In the genomic region with DNA sequence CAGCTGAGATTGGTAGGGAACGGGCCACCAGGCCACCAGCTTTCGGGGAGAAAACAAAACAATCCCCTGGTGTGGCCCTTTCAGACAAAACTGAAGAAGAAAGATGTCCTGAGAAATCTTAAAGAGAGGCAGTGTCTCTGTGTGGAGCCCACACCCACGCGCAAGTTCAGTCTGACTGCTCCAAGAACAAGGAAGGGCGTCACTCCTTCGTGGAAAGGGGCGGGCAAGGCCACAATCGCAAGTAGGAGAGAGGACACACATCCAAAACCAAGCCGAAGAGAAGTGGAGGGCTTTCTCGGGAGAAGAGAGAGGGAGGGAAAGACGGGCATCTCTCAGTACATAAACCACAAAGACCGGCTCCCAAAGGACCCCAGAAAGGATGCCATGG, we compare ENCODE assay signal across 8 mouse cellular contexts. TPM values are rescaled to one million over a fixed set of nuclear protein-coding genes. Genes with fewer than 3 reads are reported as not detected.
A peak's percentile ranks its signal among the peaks of the same experiment; 100 is the strongest.
DNase-seq lines count a peak whose midpoint lies in the region; ATAC-seq lines count a peak whose summit lies in the region.

No protein-coding gene starts in this region.

- H3K4me3 ChIP-seq in forebrain, embryonic 16.5 days (replicated peaks; ENCODE audit: low read length), result peak overlapping the region; percentile 55
- H3K4me3 ChIP-seq in intestine, embryonic 15.5 days (replicated peaks), result peak overlapping the region; percentile 47
- peak overlapping the region; percentile 51 for H3K4me3 ChIP-seq in midbrain, embryonic 11.5 days (ENCODE audit: low read depth, low read length)

- H3K9me3 ChIP-seq in forebrain, embryonic 16.5 days (ENCODE audit: control insufficient read depth, low read length), result no peaks in the 10 kb centered on the region
- H3K9me3 ChIP-seq in intestine, embryonic 15.5 days, result no peaks in the 10 kb centered on the region
- H3K9me3 ChIP-seq in midbrain, embryonic 11.5 days (ENCODE audit: control insufficient read depth, low read length), result no peaks in the 10 kb centered on the region

- H3K36me3 ChIP-seq in forebrain, embryonic 16.5 days (ENCODE audit: control insufficient read depth, insufficient read depth), result no peaks in the 10 kb centered on the region
- no peaks in the 10 kb centered on the region for H3K36me3 ChIP-seq in intestine, embryonic 15.5 days
- no peaks in the 10 kb centered on the region for H3K36me3 ChIP-seq in midbrain, embryonic 11.5 days (ENCODE audit: control insufficient read depth, insufficient read depth, low read length)

- no peak for ATAC-seq in forebrain, embryonic 16.5 days
- ATAC-seq in intestine, embryonic 15.5 days, result no peak
- no peak for ATAC-seq in midbrain, embryonic 11.5 days (ENCODE audit: low FRiP score)
- ATAC-seq in CD4-positive, CD25-positive, alpha-beta regulatory T cell, adult 4 months, result no peak

- peak overlapping the region; percentile 65 for H3K4me2 ChIP-seq in forebrain, embryonic 16.5 days (ENCODE audit: low read length)
- peak overlapping the region; percentile 89 for H3K4me2 ChIP-seq in intestine, embryonic 15.5 days (replicated peaks)
- peak overlapping the region; percentile 98 for H3K4me2 ChIP-seq in midbrain, embryonic 11.5 days

- DNase-seq in ovary, postnatal 14 days (ENCODE audit: low spot score), result peak; percentile 37
- no peak for DNase-seq in ovary, postnatal 10 days (ENCODE audit: low spot score)
- no peak for DNase-seq in midbrain, embryonic 11.5 days (ENCODE audit: low spot score, missing footprints)
- no peak for DNase-seq in thymus, postnatal 14 days
- DNase-seq in c-Kit-positive CD71-positive TER-119-positive erythroid progenitor cells, embryonic 14.5 days (ENCODE audit: low spot score), result no peak

- H3K4me1 ChIP-seq in forebrain, embryonic 16.5 days (replicated peaks; ENCODE audit: control insufficient read depth, insufficient read depth, low read length), result peaks cover 47% of the 10 kb centered on the region
- peaks cover 46% of the 10 kb centered on the region for H3K4me1 ChIP-seq in intestine, embryonic 15.5 days (replicated peaks)
- H3K4me1 ChIP-seq in midbrain, embryonic 11.5 days (ENCODE audit: control insufficient read depth, insufficient read depth, low read length), result peaks cover 32% of the 10 kb centered on the region

- H3K27me3 ChIP-seq in forebrain, embryonic 16.5 days (replicated peaks; ENCODE audit: control insufficient read depth, insufficient read depth, low read length), result no peaks in the 10 kb centered on the region
- H3K27me3 ChIP-seq in intestine, embryonic 15.5 days (replicated peaks), result no peaks in the 10 kb centered on the region
- peaks cover 10% of the 10 kb centered on the region; the same call in 1 of the 2 replicates for H3K27me3 ChIP-seq in midbrain, embryonic 11.5 days (ENCODE audit: control insufficient read depth, insufficient read depth, low read length)

- no peak overlapping the region for H3K27ac ChIP-seq in forebrain, embryonic 16.5 days (ENCODE audit: low read length)
- H3K27ac ChIP-seq in intestine, embryonic 15.5 days, result peak overlapping the region; percentile 95
- no peak overlapping the region for H3K27ac ChIP-seq in midbrain, embryonic 11.5 days (ENCODE audit: low read depth, low read length)

- H3K9ac ChIP-seq in forebrain, embryonic 16.5 days (replicated peaks; ENCODE audit: low read depth, low read length), result no peak overlapping the region
- H3K9ac ChIP-seq in intestine, embryonic 15.5 days, result peak overlapping the region; percentile 65
- H3K9ac ChIP-seq in midbrain, embryonic 11.5 days (ENCODE audit: low read length), result peak overlapping the region; percentile 80

- 22% methylated on average over 12 of the region's 12 CpGs for WGBS in forebrain, embryonic 16.5 days
- WGBS in intestine, embryonic 15.5 days, result 22% methylated on average over 12 of the region's 12 CpGs
- 23% methylated on average over 12 of the region's 12 CpGs for WGBS in midbrain, embryonic 11.5 days

RNA-seq across cellular contexts. Expression of a gene that starts 27.7 kb away (rescaled TPM):
- 10.0 and 10.5 TPM in 2 replicates for polyA plus RNA-seq in forebrain, embryonic 16.5 days (2015; fragmentation: Nextera tagmentation; extraction: Ambion mirVana)
- polyA plus RNA-seq in intestine, embryonic 15.5 days (2015; fragmentation: Nextera tagmentation; extraction: Ambion mirVana), result 17.0 and 17.2 TPM in 2 replicates
- 15.9 and 17.8 TPM in 2 replicates for polyA plus RNA-seq in midbrain, embryonic 11.5 days (2014; fragmentation: Nextera tagmentation; extraction: Ambion mirVana)
- 1 to 10 TPM; 2.7 to 6.1 TPM for polyA plus RNA-seq in CD4-positive, CD25-positive, alpha-beta regulatory T cell, adult 4 months (2017; shearing (Covaris generic))

RNA-seq across cellular contexts. Expression of a gene that starts 49.7 kb away (rescaled TPM):
- polyA plus RNA-seq in forebrain, embryonic 16.5 days (2015; fragmentation: Nextera tagmentation; extraction: Ambion mirVana), result 22.9 and 27.6 TPM in 2 replicates
- polyA plus RNA-seq in intestine, embryonic 15.5 days (2015; fragmentation: Nextera tagmentation; extraction: Ambion mirVana), result 53.6 and 55.2 TPM in 2 replicates
- 40.6 and 42.8 TPM in 2 replicates for polyA plus RNA-seq in midbrain, embryonic 11.5 days (2014; fragmentation: Nextera tagmentation; extraction: Ambion mirVana)
- polyA plus RNA-seq in CD4-positive, CD25-positive, alpha-beta regulatory T cell, adult 4 months (2017; shearing (Covaris generic)), result 10 to 100 TPM; 35.4 to 37.8 TPM
